Mouse (Mus musculus): ENCODE measurements at regions not wholly inside any gene's neighbourhood (a gene's known extent, or its start where the extent isn't known, plus 50 kb on each side); places are given as distances from the start of the nearest gene placed in this dataset.

GRCm38 (mm10) chr6:35608336-35608735 lies 68.6 kb upstream of the Mtpn start:
- no peak for DNase-seq (ENCODE audit: low read depth, low spot score)

- DNase-seq (ENCODE audit: low read depth, low spot score), result no peak
Observed at GRCm38 (mm10) chr6:35605100-35605499, 65.4 kb upstream of the Mtpn start.

GRCm38 (mm10) chr6:35601373-35601772 lies 61.7 kb upstream of the Mtpn start:
- DNase-seq (ENCODE audit: low read depth, low spot score), result no peak

- DNase-seq (ENCODE audit: low read depth, low spot score), result no peak
Observed at GRCm38 (mm10) chr6:35599841-35600240, 60.2 kb upstream of the Mtpn start.

GRCm38 (mm10) chr6:35598406-35599185 lies 58.9 kb upstream of the Mtpn start:
- no peak for DNase-seq (ENCODE audit: low read depth, low spot score)

- no peak for DNase-seq (ENCODE audit: low read depth, low spot score)
Observed at GRCm38 (mm10) chr6:35595012-35595411, 55.3 kb upstream of the Mtpn start.

- DNase-seq (ENCODE audit: low read depth, low spot score), result no peak
Observed at GRCm38 (mm10) chr6:35592234-35592633, 52.5 kb upstream of the Mtpn start.
